Mouse (Mus musculus) hindbrain, embryonic 14.5 days (tissue): ENCODE data around the gene Gm436. TPM values are rescaled to one million over a fixed set of nuclear protein-coding genes. Genes with fewer than 3 reads are reported as not detected.

Source experiments
- ATAC-seq: fragments of 200-750 bp; cut with Nextera tagmentation; 2 replicates; pipeline ENCODE4 v1.8.0; 2017; ENCODE audit warnings: moderate number of reproducible peaks, mild to moderate bottlenecking, moderate TSS enrichment, moderate library complexity; ENCODE audit not compliant: low FRiP score
- DNase-seq: peaks from one replicate; pipeline ENCODE4 v3.0.0-alpha.2; 2015; ENCODE audit warnings: low spot score
- H3K27ac ChIP-seq: fragments of 300-500 bp; sonication (generic); 2 replicates; pipeline ENCODE4 v1.5.1; 2014; ENCODE audit warnings: mild to moderate bottlenecking, moderate library complexity
- H3K27me3 ChIP-seq: fragments of 300-500 bp; sonication (generic); 2 replicates; pipeline ENCODE4 v1.6.1; 2014; ENCODE audit warnings: mild to moderate bottlenecking, low read length, mixed read lengths; ENCODE audit not compliant: control insufficient read depth, insufficient read depth
- H3K36me3 ChIP-seq: fragments of 300-500 bp; sonication (generic); replicated peaks from 2 replicates; pipeline ENCODE4 v1.6.1; 2014; ENCODE audit not compliant: control insufficient read depth, insufficient read depth
- H3K4me1 ChIP-seq: fragments of 300-500 bp; sonication (generic); replicated peaks from 2 replicates; pipeline ENCODE4 v1.6.1; 2014; ENCODE audit warnings: antibody characterized with exemption, low read length, mixed read lengths; ENCODE audit not compliant: control insufficient read depth, insufficient read depth
- H3K4me2 ChIP-seq: fragments of 300-500 bp; sonication (generic); replicated peaks from 2 replicates; pipeline ENCODE4 v1.6.1; 2014; ENCODE audit warnings: mild to moderate bottlenecking, moderate library complexity
- H3K4me3 ChIP-seq: fragments of 300-500 bp; sonication (generic); replicated peaks from 2 replicates; pipeline ENCODE4 v1.5.1; 2014; ENCODE audit warnings: mild to moderate bottlenecking, low read length
- H3K9ac ChIP-seq: fragments of 300-500 bp; sonication (generic); 2 replicates; pipeline ENCODE4 v1.6.1; 2014
- H3K9me3 ChIP-seq: fragments of 300-500 bp; sonication (generic); 2 replicates; pipeline ENCODE4 v1.6.1; 2016; ENCODE audit warnings: low read length; ENCODE audit not compliant: control insufficient read depth
- WGBS: fragments of 180-500 bp; shearing (Covaris S2); extraction: QIAGEN DNeasy Blood & Tissue Kit; methylation state at CpG from one replicate; pipeline ENCODE4 v1.1.7; 2014; 5-methylcytosine and 5-hydroxymethylcytosine counted together
- polyA plus RNA-seq: library from polyadenylated mRNA; unstranded; fragments of >200 nt; fragmentation: Nextera tagmentation; extraction: Ambion mirVana; gene quantifications from 2 replicates; pipeline ENCODE4 v1.2.1, GENCODE M21; 2014

Gm436 gene
- not detected in 2 replicates for polyA plus RNA-seq

DNA sequence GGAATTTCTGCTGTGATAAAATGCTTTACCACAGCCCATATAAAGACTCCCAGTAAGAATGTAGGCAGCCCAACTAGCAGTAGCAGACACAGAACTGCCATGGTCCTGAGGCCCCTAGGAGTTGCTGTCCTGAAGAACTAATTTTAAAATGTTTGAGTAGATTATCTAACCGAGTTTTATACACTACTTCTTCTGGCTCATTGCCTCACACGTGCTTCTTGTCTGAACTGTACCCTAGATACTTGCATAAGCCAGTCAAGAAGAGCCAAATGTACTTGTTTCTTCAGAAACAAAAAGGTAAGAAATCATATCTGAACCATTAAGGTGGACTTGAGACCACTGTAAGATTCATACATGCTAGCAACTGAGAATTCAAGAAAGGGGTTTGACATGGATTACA lies at the start of gene Gm436:
TSS of gene Gm436 (minus strand) at position 101 of the 400 bp plus-strand sequence.
- WGBS: 56% methylated on average over 2 of the region's 2 CpGs
- no peak within 1 kb of the TSS for H3K4me3 ChIP-seq
- no peak within 1 kb of the TSS for H3K9ac ChIP-seq
- DNase-seq: no peak
- no peaks in the 10 kb centered on the region for H3K27me3 ChIP-seq
- H3K9me3 ChIP-seq: peaks cover 16% of the 10 kb centered on the region
- H3K36me3 ChIP-seq: no peaks in the 10 kb centered on the region
- H3K4me2 ChIP-seq: no peak within 1 kb of the TSS
- no peak within 1 kb of the TSS for H3K27ac ChIP-seq
- no peaks in the 10 kb centered on the region for H3K4me1 ChIP-seq
- no peak for ATAC-seq

DNA sequence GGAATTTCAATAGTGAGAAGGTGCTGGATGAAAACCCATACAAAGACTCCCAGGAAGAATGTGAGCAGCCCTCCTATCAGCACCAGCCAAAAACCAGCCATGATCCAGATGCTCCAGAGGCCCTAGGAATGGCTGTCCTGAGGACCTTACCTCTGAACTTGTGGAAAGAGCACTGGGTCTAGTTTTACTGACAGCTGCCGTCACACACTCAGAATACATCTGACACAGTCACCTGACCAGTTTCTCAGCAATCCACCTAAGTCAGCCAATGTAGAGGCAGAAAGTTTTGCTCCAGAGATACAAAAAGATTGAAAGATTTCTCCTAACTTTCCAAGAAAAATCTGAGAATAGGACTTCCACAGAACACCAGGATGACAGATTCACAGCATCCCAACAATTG lies 35.1 kb upstream of the Gm436 start, which contains the start of gene Gm13178:
TSS of gene Gm13178 (minus strand) at position 101 of the 400 bp plus-strand sequence.
- no peaks in the 10 kb centered on the region for H3K4me1 ChIP-seq
- H3K27me3 ChIP-seq: no peaks in the 10 kb centered on the region
- no peak within 1 kb of the TSS for H3K9ac ChIP-seq
- ATAC-seq (no peak), DNase-seq (no peak)
- H3K9me3 ChIP-seq: no peaks in the 10 kb centered on the region
- H3K27ac ChIP-seq: no peak within 1 kb of the TSS
- no peaks in the 10 kb centered on the region for H3K36me3 ChIP-seq
- H3K4me2 ChIP-seq: no peak within 1 kb of the TSS
- 88% methylated on average over 1 of the region's 1 CpGs for WGBS
- no peak within 1 kb of the TSS for H3K4me3 ChIP-seq

GRCm38 (mm10) chr4:144719691-144720090 lies 33.5 kb upstream of the Gm436 start:
- H3K27ac ChIP-seq: no peak overlapping the region
- peaks cover 4% of the 10 kb centered on the region; the same call in 1 of the 2 replicates for H3K9me3 ChIP-seq
- no peak overlapping the region for H3K4me2 ChIP-seq
- 85% methylated on average over 1 of the region's 1 CpGs for WGBS
- ATAC-seq (no peak), DNase-seq (no peak)
- H3K27me3 ChIP-seq: no peaks in the 10 kb centered on the region
- no peak overlapping the region for H3K4me3 ChIP-seq
- no peaks in the 10 kb centered on the region for H3K36me3 ChIP-seq
- no peaks in the 10 kb centered on the region for H3K4me1 ChIP-seq
- H3K9ac ChIP-seq: no peak overlapping the region

DNA sequence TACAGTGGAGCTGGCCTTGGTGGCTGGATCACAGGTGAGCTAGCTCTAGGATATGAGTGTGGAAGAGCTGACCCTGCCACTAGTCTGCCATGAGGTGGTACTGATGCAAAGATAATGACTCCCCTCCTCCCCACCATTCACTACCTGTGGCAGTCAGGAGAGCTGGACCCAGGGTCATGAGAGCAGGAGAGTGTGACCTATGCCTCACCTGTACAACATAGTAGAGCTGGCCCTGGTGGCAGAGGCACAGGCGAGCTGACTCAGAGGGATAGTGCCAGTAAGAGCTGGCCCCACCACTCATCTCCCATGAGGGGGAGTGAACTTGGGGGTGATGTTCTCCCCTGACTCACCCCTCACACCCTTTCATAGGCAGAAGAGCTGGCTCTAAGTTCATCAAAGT lies 32.1 kb upstream of the Gm436 start:
- DNase-seq (no peak), ATAC-seq (no peak)
- no peaks in the 10 kb centered on the region for H3K27me3 ChIP-seq
- no peaks in the 10 kb centered on the region for H3K4me1 ChIP-seq
- peaks cover 4% of the 10 kb centered on the region; the same call in 1 of the 2 replicates for H3K9me3 ChIP-seq
- H3K4me3 ChIP-seq: no peak overlapping the region
- no peak overlapping the region for H3K4me2 ChIP-seq
- H3K27ac ChIP-seq: no peak overlapping the region
- H3K9ac ChIP-seq: no peak overlapping the region
- 83% methylated on average over 1 of the region's 1 CpGs for WGBS
- H3K36me3 ChIP-seq: no peaks in the 10 kb centered on the region

DNA sequence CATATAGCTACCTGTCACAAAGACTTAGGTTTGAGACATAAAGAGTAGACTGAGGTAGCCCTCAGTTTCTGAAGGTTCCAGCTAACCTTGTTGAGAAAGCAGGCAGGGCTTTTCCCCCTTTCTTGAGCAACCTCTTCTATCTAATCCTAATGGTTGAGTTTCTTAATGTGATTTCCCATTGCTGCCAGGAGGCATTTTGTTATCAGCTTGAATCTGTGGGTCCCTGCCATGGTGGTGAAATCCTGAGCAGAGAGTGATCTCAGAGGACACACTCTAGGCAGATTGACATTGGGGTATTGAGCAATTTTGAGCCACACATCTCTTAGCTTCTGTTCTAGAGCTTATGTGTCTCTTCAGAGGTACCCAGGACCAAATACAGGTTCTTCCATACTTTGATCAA lies 47.9 kb downstream of the Gm436 start:
- DNase-seq: no peak

More for the DNA sequence above, 47.9 kb downstream of the Gm436 start:
- no peak for ATAC-seq
- H3K27ac ChIP-seq: no peak overlapping the region
- no peak overlapping the region for H3K4me2 ChIP-seq
- H3K9ac ChIP-seq: no peak overlapping the region
- H3K4me1 ChIP-seq: no peaks in the 10 kb centered on the region
- H3K36me3 ChIP-seq: no peaks in the 10 kb centered on the region
- peaks cover 30% of the 10 kb centered on the region for H3K9me3 ChIP-seq
- H3K27me3 ChIP-seq: no peaks in the 10 kb centered on the region
- no peak overlapping the region for H3K4me3 ChIP-seq

Other genes starting within 250 kb of the Gm436 start
- gene 1700012P22Rik, start 247.6 kb downstream of the Gm436 start, polyA plus RNA-seq: 0.29 TPM in 1 of 2 replicates, not detected in the other
- gene Gm9944, start 233.1 kb downstream of the Gm436 start, polyA plus RNA-seq: not detected in 2 replicates
- gene Aadacl3, start 222.6 kb downstream of the Gm436 start, polyA plus RNA-seq: not detected in 2 replicates
- not detected in 2 replicates for gene 9430007A20Rik, start 166.5 kb downstream of the Gm436 start, polyA plus RNA-seq
- not detected in 2 replicates for gene Gm13124, start 121.2 kb downstream of the Gm436 start, polyA plus RNA-seq
- not detected in 2 replicates for gene Aadacl4, start 72.7 kb downstream of the Gm436 start, polyA plus RNA-seq
- not detected in 2 replicates for gene Gm13178, start 35.0 kb upstream of the Gm436 start, polyA plus RNA-seq
- not detected in 2 replicates for gene Gm438, start 100.2 kb upstream of the Gm436 start, polyA plus RNA-seq
- gene Dhrs3, start 206.5 kb upstream of the Gm436 start, polyA plus RNA-seq: 41.5 and 45.3 TPM in 2 replicates